Mouse (Mus musculus) stomach, postnatal 0 days (tissue): Measurements from ENCODE around the gene Apoa5.

Source experiments
- CTCF ChIP-seq: IDR thresholded peaks from 2 replicates; pipeline ENCODE4 v1.5.1; 2016; ENCODE audit warnings: antibody characterized with exemption, low read depth, mild to moderate bottlenecking, moderate library complexity
- EP300 ChIP-seq: optimal IDR thresholded peaks from 2 replicates; pipeline ENCODE3; 2016; ENCODE audit warnings: antibody characterized with exemption

DNA sequence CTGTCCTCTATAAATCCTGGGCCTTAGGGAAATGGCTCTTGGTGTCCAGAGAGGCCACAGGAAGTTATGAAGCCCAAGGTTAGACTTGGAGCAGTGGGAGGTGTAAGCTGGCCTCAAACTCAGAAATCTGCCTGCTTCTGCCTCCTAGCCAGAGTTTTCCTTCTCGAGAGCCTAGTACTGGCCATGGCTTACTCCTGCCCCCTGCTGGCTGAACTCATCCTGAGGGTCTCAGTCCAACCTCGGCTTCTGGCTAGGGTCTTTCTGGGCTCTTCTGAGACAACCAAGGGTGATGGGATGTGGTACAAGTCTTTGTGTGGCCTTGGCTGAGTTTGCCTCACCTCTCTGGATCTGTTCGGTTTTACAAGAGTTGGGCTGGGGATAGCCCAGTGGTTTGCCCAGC is 49.5 kb downstream of the Apoa5 start:
- no peak for TF ChIP-seq EP300
- 0 out of 2 replicates have a peak, but pooled peaks have one; percentile 11 for TF ChIP-seq CTCF
